Mouse (Mus musculus) lung, postnatal 0 days (tissue): ENCODE data around the gene Cant1. TPM values are rescaled to one million over a fixed set of nuclear protein-coding genes. Genes with fewer than 3 reads are reported as not detected.

Source experiments
- ATAC-seq: fragments of 200-750 bp; cut with Nextera tagmentation; 2 replicates; pipeline ENCODE4 v1.8.0; 2017; ENCODE audit warnings: moderate library complexity
- DNase-seq: peaks from one replicate; pipeline ENCODE4 v3.0.0-alpha.2; 2016; ENCODE audit warnings: low spot score
- H3K27ac ChIP-seq: fragments of 300-500 bp; sonication (generic); 2 replicates; pipeline ENCODE4 v1.5.1; 2014; ENCODE audit warnings: antibody characterized with exemption, mild to moderate bottlenecking, low read length, mixed read lengths
- H3K27me3 ChIP-seq: fragments of 300-500 bp; sonication (generic); replicated peaks from 2 replicates; pipeline ENCODE4 v1.6.1; 2014; ENCODE audit warnings: low read length, mixed read lengths; ENCODE audit not compliant: insufficient read depth
- H3K36me3 ChIP-seq: fragments of 300-500 bp; sonication (generic); 2 replicates; pipeline ENCODE4 v1.6.1; 2014; ENCODE audit warnings: low read length, mixed read lengths; ENCODE audit not compliant: insufficient read depth
- H3K4me1 ChIP-seq: fragments of 300-500 bp; sonication (generic); 2 replicates; pipeline ENCODE4 v1.6.1; 2014; ENCODE audit warnings: antibody characterized with exemption, low read depth, low read length, mixed read lengths; ENCODE audit not compliant: insufficient read depth
- H3K4me2 ChIP-seq: fragments of 300-500 bp; sonication (generic); replicated peaks from 2 replicates; pipeline ENCODE4 v1.6.1; 2014; ENCODE audit warnings: low read depth, mild to moderate bottlenecking, low read length, moderate library complexity, mixed read lengths
- H3K4me3 ChIP-seq: fragments of 300-500 bp; sonication (generic); 2 replicates; pipeline ENCODE4 v1.5.1; 2014; ENCODE audit warnings: low read depth, low read length
- H3K9ac ChIP-seq: fragments of 300-500 bp; sonication (generic); replicated peaks from 2 replicates; pipeline ENCODE4 v1.6.1; 2014; ENCODE audit warnings: low read depth, mild to moderate bottlenecking
- H3K9me3 ChIP-seq: fragments of 300-500 bp; sonication (generic); 2 replicates; pipeline ENCODE4 v1.6.1; 2016; ENCODE audit warnings: low read length, mixed read lengths
- CTCF ChIP-seq: IDR thresholded peaks from 2 replicates; pipeline ENCODE4 v1.5.1; 2016; ENCODE audit warnings: antibody characterized with exemption, mild to moderate bottlenecking
- EP300 ChIP-seq: IDR thresholded peaks from 2 replicates; pipeline ENCODE4 v1.6.1; 2016; ENCODE audit warnings: antibody characterized with exemption, mild to moderate bottlenecking, control low read depth
- WGBS: fragments of 180-500 bp; shearing (Covaris S2); extraction: QIAGEN DNeasy Blood & Tissue Kit; methylation state at CpG from one replicate; pipeline ENCODE4 v1.1.7; 2014; 5-methylcytosine and 5-hydroxymethylcytosine counted together
- polyA plus RNA-seq: library from polyadenylated mRNA; unstranded; fragments of >200 nt; fragmentation: Nextera tagmentation; extraction: Ambion mirVana; gene quantifications from 2 replicates; pipeline ENCODE4 v1.2.1, GENCODE M21; 2015

Gene Cant1
- polyA plus RNA-seq, 1 experiment from 2014 or later, result 21.3 TPM

GRCm38 (mm10) chr11:118443201-118443970 is 24.5 kb upstream of the Cant1 start:
- Histone ChIP-seq H3K4me1 (peaks cover 11% of the 10 kb centered on the region; the same call in 1 of the 2 replicates), H3K27me3 (no peaks in the 10 kb centered on the region), H3K27ac (no peak overlapping the region), H3K9ac (no peak overlapping the region), H3K4me3 (no peak overlapping the region), H3K36me3 (no peaks in the 10 kb centered on the region), H3K9me3 (no peaks in the 10 kb centered on the region), H3K4me2 (no peak overlapping the region)
- peak; percentile 63 for ATAC-seq
- WGBS, result 24% methylated on average over 11 of the region's 11 CpGs
- no peak for TF ChIP-seq EP300
- peak; percentile 96 for TF ChIP-seq CTCF
- DNase-seq, result peak; percentile 86

GRCm38 (mm10) chr11:118442691-118443090 is 23.8 kb upstream of the Cant1 start:
- no peak overlapping the region for H3K4me2 ChIP-seq
- WGBS, result 43% methylated on average over 13 of the region's 13 CpGs
- no peaks in the 10 kb centered on the region for H3K9me3 ChIP-seq
- H3K27me3 ChIP-seq, result no peaks in the 10 kb centered on the region
- H3K27ac ChIP-seq, result no peak overlapping the region
- no peak for DNase-seq
- H3K9ac ChIP-seq, result no peak overlapping the region
- no peak overlapping the region for H3K4me3 ChIP-seq
- ATAC-seq, result no peak
- peaks cover 11% of the 10 kb centered on the region; the same call in 1 of the 2 replicates for H3K4me1 ChIP-seq
- H3K36me3 ChIP-seq, result no peaks in the 10 kb centered on the region
- TF ChIP-seq CTCF (no peak), EP300 (no peak)

- DNase-seq, result peak; percentile 77
- H3K9ac ChIP-seq, result no peak overlapping the region
- 21% methylated on average over 11 of the region's 11 CpGs for WGBS
- no peaks in the 10 kb centered on the region for H3K27me3 ChIP-seq
- H3K4me1 ChIP-seq, result peaks cover 11% of the 10 kb centered on the region; the same call in 1 of the 2 replicates
- H3K36me3 ChIP-seq, result no peaks in the 10 kb centered on the region
- H3K9me3 ChIP-seq, result no peaks in the 10 kb centered on the region
- peak; percentile 79 for ATAC-seq
- H3K27ac ChIP-seq, result peak overlapping the region; percentile 81
- TF ChIP-seq EP300 (peak; percentile 87), CTCF (no peak)
- no peak overlapping the region for H3K4me3 ChIP-seq
- no peak overlapping the region for H3K4me2 ChIP-seq
Observed at GRCm38 (mm10) chr11:118438665-118439414, 20.0 kb upstream of the Cant1 start.

DNA sequence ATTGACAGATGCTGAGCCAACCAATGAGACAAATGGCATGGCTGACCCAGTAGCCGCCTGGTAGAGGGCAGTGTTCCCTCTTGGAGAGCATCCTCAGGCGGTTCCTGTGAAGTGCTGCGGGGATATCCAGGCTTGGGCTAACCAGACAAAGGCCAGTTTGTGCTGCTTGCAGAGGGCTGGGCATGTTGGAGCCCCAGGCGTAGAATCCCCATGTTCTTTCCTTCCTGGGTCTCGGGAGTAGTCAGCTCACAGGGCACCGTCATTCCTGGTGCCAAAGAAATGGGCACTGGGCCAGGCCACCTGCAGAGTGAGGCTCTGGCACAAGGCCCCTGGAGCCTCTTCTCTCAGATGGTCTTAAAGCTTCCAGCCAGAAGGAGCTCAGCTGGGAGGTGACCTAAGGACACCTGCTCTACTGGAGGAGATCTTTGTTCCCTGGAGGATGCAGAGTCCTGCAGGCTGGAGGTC is 17.6 kb upstream of the Cant1 start:
- TF ChIP-seq EP300, result no peak
- TF ChIP-seq CTCF, result peak; percentile 57
- Histone ChIP-seq H3K9ac (no peak overlapping the region), H3K9me3 (no peaks in the 10 kb centered on the region), H3K4me1 (peaks cover 20% of the 10 kb centered on the region), H3K36me3 (no peaks in the 10 kb centered on the region), H3K27ac (no peak overlapping the region), H3K4me2 (no peak overlapping the region), H3K27me3 (no peaks in the 10 kb centered on the region), H3K4me3 (no peak overlapping the region)
- DNase-seq, result peak; percentile 43
- ATAC-seq, result no peak
- 16% methylated on average over 6 of the region's 6 CpGs for WGBS

- no peak overlapping the region for H3K9ac ChIP-seq
- no peak for DNase-seq
- H3K4me2 ChIP-seq, result peak overlapping the region; percentile 45
Observed at GRCm38 (mm10) chr11:118434093-118434492, 15.2 kb upstream of the Cant1 start.

GRCm38 (mm10) chr11:118433398-118433868 is 14.5 kb upstream of the Cant1 start:
- ATAC-seq (peak; percentile 70), DNase-seq (peak; percentile 89)
- no peaks in the 10 kb centered on the region for H3K36me3 ChIP-seq
- H3K9ac ChIP-seq, result 0 out of 2 replicates have a peak overlapping the region, but pooled peaks have one; percentile 5
- no peaks in the 10 kb centered on the region for H3K27me3 ChIP-seq
- H3K4me2 ChIP-seq, result peak overlapping the region; percentile 45
- WGBS, result 33% methylated on average over 10 of the region's 10 CpGs
- H3K27ac ChIP-seq, result peak overlapping the region; percentile 59; the same call in 1 of the 2 replicates
- no peak for TF ChIP-seq CTCF
- TF ChIP-seq EP300, result peak; percentile 47
- peaks cover 27% of the 10 kb centered on the region for H3K4me1 ChIP-seq
- no peaks in the 10 kb centered on the region for H3K9me3 ChIP-seq
- 0 out of 2 replicates have a peak overlapping the region, but pooled peaks have one; percentile 6 for H3K4me3 ChIP-seq

More at GRCm38 (mm10) chr11:118434093-118434492, 15.2 kb upstream of the Cant1 start:
- Histone ChIP-seq H3K9me3 (no peaks in the 10 kb centered on the region), H3K4me1 (peaks cover 26% of the 10 kb centered on the region), H3K27ac (peak overlapping the region; percentile 59), H3K27me3 (no peaks in the 10 kb centered on the region), H3K36me3 (no peaks in the 10 kb centered on the region), H3K4me3 (0 out of 2 replicates have a peak overlapping the region, but pooled peaks have one; percentile 6)
- ATAC-seq, result no peak
- TF ChIP-seq EP300, result no peak
- 37% methylated on average over 13 of the region's 13 CpGs for WGBS
